Mouse (Mus musculus): ENCODE measurements at regions not wholly inside any gene's neighbourhood (a gene's known extent, or its start where the extent isn't known, plus 50 kb on each side); places are given as distances from the start of the nearest gene placed in this dataset.

GRCm38 (mm10) chr8:87225504-87226425 lies 246.6 kb downstream of the Cbln1 start:
- no peak overlapping the region for H3K4me2 ChIP-seq (replicated peaks)

GRCm38 (mm10) chr8:87220581-87220980 lies 251.8 kb downstream of the Cbln1 start:
- Histone ChIP-seq H3K36me3 (no peaks in the 10 kb centered on the region), H3K4me2 (replicated peaks) (no peak overlapping the region), H3K27me3 (replicated peaks) (no peaks in the 10 kb centered on the region), H3K9me3 (no peaks in the 10 kb centered on the region), H3K27ac (no peak overlapping the region), H3K4me3 (replicated peaks) (no peak overlapping the region), H3K4me1 (replicated peaks) (no peaks in the 10 kb centered on the region), H3K9ac (no peak overlapping the region)
- 76% methylated on average over 6 of the region's 6 CpGs for WGBS
- ATAC-seq = no peak

More at GRCm38 (mm10) chr8:87225504-87226425, 246.6 kb downstream of the Cbln1 start:
- no peak for ATAC-seq
- 81% methylated on average over 11 of the region's 11 CpGs for WGBS
- no peak overlapping the region for H3K9ac ChIP-seq
- no peaks in the 10 kb centered on the region for H3K9me3 ChIP-seq
- H3K27ac ChIP-seq = no peak overlapping the region
- no peaks in the 10 kb centered on the region for H3K27me3 ChIP-seq (replicated peaks)
- H3K36me3 ChIP-seq = no peaks in the 10 kb centered on the region
- no peaks in the 10 kb centered on the region for H3K4me1 ChIP-seq (replicated peaks)
- H3K4me3 ChIP-seq (replicated peaks) = no peak overlapping the region

- Histone ChIP-seq H3K4me2 (replicated peaks) (no peak overlapping the region), H3K9ac (no peak overlapping the region), H3K27me3 (replicated peaks) (no peaks in the 10 kb centered on the region), H3K4me3 (replicated peaks) (no peak overlapping the region), H3K27ac (no peak overlapping the region), H3K36me3 (no peaks in the 10 kb centered on the region), H3K9me3 (no peaks in the 10 kb centered on the region), H3K4me1 (replicated peaks) (no peaks in the 10 kb centered on the region)
- whole genome bisulfite sequencing = 13% methylated on average over 6 of the region's 6 CpGs
- ATAC-seq = no peak
Measured at GRCm38 (mm10) chr8:87218956-87219482, 253.4 kb downstream of the Cbln1 start.

- Histone ChIP-seq H3K27me3 (replicated peaks) (no peaks in the 10 kb centered on the region), H3K27ac (no peak overlapping the region), H3K36me3 (no peaks in the 10 kb centered on the region), H3K9ac (no peak overlapping the region), H3K4me3 (replicated peaks) (no peak overlapping the region), H3K4me2 (replicated peaks) (no peak overlapping the region), H3K9me3 (no peaks in the 10 kb centered on the region), H3K4me1 (replicated peaks) (no peaks in the 10 kb centered on the region)
- WGBS = 78% methylated on average over 10 of the region's 10 CpGs
- no peak for ATAC-seq
Measured at GRCm38 (mm10) chr8:87214962-87215361, 257.4 kb downstream of the Cbln1 start.

GRCm38 (mm10) chr8:87210546-87210945 lies 261.9 kb downstream of the Cbln1 start:
- Histone ChIP-seq H3K9me3 (no peaks in the 10 kb centered on the region), H3K27ac (no peak overlapping the region), H3K4me1 (replicated peaks) (no peaks in the 10 kb centered on the region), H3K27me3 (replicated peaks) (no peaks in the 10 kb centered on the region), H3K36me3 (no peaks in the 10 kb centered on the region), H3K4me3 (replicated peaks) (no peak overlapping the region), H3K4me2 (replicated peaks) (no peak overlapping the region), H3K9ac (no peak overlapping the region)
- WGBS = 58% methylated on average over 4 of the region's 4 CpGs
- no peak for ATAC-seq

GRCm38 (mm10) chr8:87209295-87209694 lies 263.1 kb downstream of the Cbln1 start:
- no peak for ATAC-seq
- H3K9ac ChIP-seq = no peak overlapping the region
- no peak overlapping the region for H3K4me3 ChIP-seq (replicated peaks)
- H3K27me3 ChIP-seq (replicated peaks) = no peaks in the 10 kb centered on the region
- H3K4me1 ChIP-seq (replicated peaks) = no peaks in the 10 kb centered on the region
- no peaks in the 10 kb centered on the region for H3K36me3 ChIP-seq
- no peaks in the 10 kb centered on the region for H3K9me3 ChIP-seq
- no peak overlapping the region for H3K27ac ChIP-seq
- no peak overlapping the region for H3K4me2 ChIP-seq (replicated peaks)
- WGBS = 80% methylated on average over 1 of the region's 1 CpGs

- Histone ChIP-seq H3K4me2 (replicated peaks) (no peak overlapping the region), H3K9me3 (no peaks in the 10 kb centered on the region)
- no peak for ATAC-seq
Measured at GRCm38 (mm10) chr8:87208036-87208435, 264.4 kb downstream of the Cbln1 start.

GRCm38 (mm10) chr8:87202639-87203160 lies 269.7 kb downstream of the Cbln1 start:
- Histone ChIP-seq H3K36me3 (no peaks in the 10 kb centered on the region), H3K27me3 (replicated peaks) (no peaks in the 10 kb centered on the region), H3K4me1 (replicated peaks) (peaks cover 15% of the 10 kb centered on the region), H3K9me3 (no peaks in the 10 kb centered on the region), H3K4me3 (replicated peaks) (no peak overlapping the region), H3K27ac (no peak overlapping the region), H3K4me2 (replicated peaks) (no peak overlapping the region), H3K9ac (no peak overlapping the region)
- WGBS = 79% methylated on average over 7 of the region's 7 CpGs
- ATAC-seq = no peak

More at GRCm38 (mm10) chr8:87208036-87208435, 264.4 kb downstream of the Cbln1 start:
- Histone ChIP-seq H3K27ac (no peak overlapping the region), H3K4me3 (replicated peaks) (no peak overlapping the region), H3K27me3 (replicated peaks) (no peaks in the 10 kb centered on the region), H3K9ac (no peak overlapping the region), H3K4me1 (replicated peaks) (no peaks in the 10 kb centered on the region), H3K36me3 (no peaks in the 10 kb centered on the region)

- peaks cover 15% of the 10 kb centered on the region for H3K4me1 ChIP-seq (replicated peaks)
- H3K9me3 ChIP-seq = no peaks in the 10 kb centered on the region
- no peaks in the 10 kb centered on the region for H3K27me3 ChIP-seq (replicated peaks)
- no peak overlapping the region for H3K27ac ChIP-seq
- H3K4me3 ChIP-seq (replicated peaks) = no peak overlapping the region
- no peaks in the 10 kb centered on the region for H3K36me3 ChIP-seq
- ATAC-seq = peak; percentile 71
- H3K9ac ChIP-seq = no peak overlapping the region
- peak overlapping the region; percentile 9; the same call in 1 of the 2 replicates for H3K4me2 ChIP-seq (replicated peaks)
- 7% methylated on average over 8 of the region's 8 CpGs for WGBS
Measured at GRCm38 (mm10) chr8:87199461-87200131, 272.8 kb downstream of the Cbln1 start.

GRCm38 (mm10) chr8:87197867-87198536 lies 274.4 kb downstream of the Cbln1 start:
- Histone ChIP-seq H3K4me3 (replicated peaks) (no peak overlapping the region), H3K9me3 (no peaks in the 10 kb centered on the region), H3K4me1 (replicated peaks) (peaks cover 15% of the 10 kb centered on the region), H3K36me3 (no peaks in the 10 kb centered on the region), H3K27ac (no peak overlapping the region), H3K9ac (no peak overlapping the region), H3K4me2 (replicated peaks) (no peak overlapping the region), H3K27me3 (replicated peaks) (no peaks in the 10 kb centered on the region)
- no peak for ATAC-seq
- WGBS = 34% methylated on average over 8 of the region's 8 CpGs

GRCm38 (mm10) chr8:87197000-87197399 lies 275.4 kb downstream of the Cbln1 start:
- Histone ChIP-seq H3K9me3 (no peaks in the 10 kb centered on the region), H3K4me2 (replicated peaks) (no peak overlapping the region), H3K27me3 (replicated peaks) (no peaks in the 10 kb centered on the region), H3K27ac (no peak overlapping the region), H3K9ac (no peak overlapping the region), H3K4me3 (replicated peaks) (no peak overlapping the region), H3K4me1 (replicated peaks) (peaks cover 15% of the 10 kb centered on the region), H3K36me3 (no peaks in the 10 kb centered on the region)
- no peak for ATAC-seq
- 44% methylated on average over 5 of the region's 5 CpGs for WGBS

GRCm38 (mm10) chr8:87196050-87196449 lies 276.4 kb downstream of the Cbln1 start:
- Histone ChIP-seq H3K27ac (no peak overlapping the region), H3K36me3 (no peaks in the 10 kb centered on the region)
- ATAC-seq = no peak

More at GRCm38 (mm10) chr8:87196050-87196449, 276.4 kb downstream of the Cbln1 start:
- Histone ChIP-seq H3K27me3 (replicated peaks) (no peaks in the 10 kb centered on the region), H3K4me1 (replicated peaks) (peaks cover 15% of the 10 kb centered on the region), H3K4me2 (replicated peaks) (no peak overlapping the region), H3K4me3 (replicated peaks) (no peak overlapping the region), H3K9ac (no peak overlapping the region), H3K9me3 (no peaks in the 10 kb centered on the region)
- 36% methylated on average over 5 of the region's 5 CpGs for WGBS
